Mouse (Mus musculus) WW6 (cell line): ENCODE data around the gene Rnf220.

Experiments used
- DNase-seq: peaks from one replicate; pipeline ENCODE4 v3.0.0-alpha.2; 2013; ENCODE audit warnings: low read depth, low spot score

The Rnf220 gene

DNA sequence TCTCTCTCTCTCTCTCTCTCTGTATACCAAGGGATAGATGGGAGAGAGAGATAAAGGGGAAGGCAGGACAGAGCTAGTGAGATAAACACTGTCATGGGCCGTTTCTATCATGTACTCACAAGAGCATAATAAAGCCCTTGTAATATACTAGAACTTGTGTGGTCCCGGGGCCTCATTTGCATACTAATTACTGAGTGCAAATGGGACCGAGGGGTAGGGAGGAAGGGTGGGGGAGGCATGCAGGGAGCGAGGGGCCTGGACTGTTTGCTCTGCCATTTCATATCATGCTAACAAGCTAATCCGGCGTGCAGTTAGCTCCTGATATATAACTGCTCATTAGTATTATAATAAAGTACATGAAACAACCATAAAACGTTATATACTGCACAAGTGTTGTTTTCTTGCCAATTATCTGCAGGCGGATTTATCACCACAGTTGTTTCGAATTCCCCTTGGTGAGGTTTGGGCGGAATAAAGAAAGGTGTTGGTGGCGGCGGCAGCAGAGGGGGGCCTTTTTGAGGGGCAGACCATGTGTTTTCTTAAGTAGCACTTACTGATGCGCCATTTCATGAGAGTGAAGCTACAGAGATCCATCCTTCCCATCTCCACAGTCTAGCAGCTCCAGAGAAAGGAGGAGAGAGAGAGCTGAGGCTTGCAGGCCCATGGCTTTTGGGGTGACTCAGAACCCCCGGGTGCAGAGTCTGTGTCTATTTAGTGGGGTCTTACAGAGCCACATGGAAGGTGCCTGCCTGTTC is 116.9 kb downstream of the Rnf220 start:
- no peak for DNase-seq

DNA sequence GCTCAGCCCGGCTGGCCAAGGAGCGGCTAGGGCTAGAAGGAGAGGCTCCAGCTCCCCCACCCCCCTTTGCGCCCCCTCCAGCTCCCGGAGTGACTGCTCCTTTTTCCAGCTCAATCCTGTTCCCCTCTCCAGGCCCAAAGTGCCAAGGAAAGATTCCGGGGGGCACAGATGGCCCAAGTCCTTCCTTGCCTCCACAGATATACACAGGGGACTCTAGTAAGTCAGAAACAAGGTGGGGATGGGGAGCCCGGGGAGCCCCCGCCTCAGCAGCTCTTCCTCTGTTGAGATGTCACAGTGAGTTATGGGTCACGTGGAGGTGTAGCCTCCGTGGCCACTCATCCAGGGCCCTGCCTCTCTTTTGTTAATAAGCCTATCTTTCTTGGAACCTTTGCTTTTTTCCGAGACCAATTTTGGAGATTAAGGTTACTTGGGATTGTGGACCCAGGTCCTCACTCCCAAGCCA is 122.7 kb downstream of the Rnf220 start:
- DNase-seq: no peak

GRCm38 (mm10) chr4:117373324-117374077 is 123.4 kb downstream of the Rnf220 start:
- peak; percentile 84 for DNase-seq

GRCm38 (mm10) chr4:117371896-117372295 is 125.0 kb downstream of the Rnf220 start:
- no peak for DNase-seq

GRCm38 (mm10) chr4:117370354-117370753 is 126.5 kb downstream of the Rnf220 start:
- DNase-seq: no peak

DNA sequence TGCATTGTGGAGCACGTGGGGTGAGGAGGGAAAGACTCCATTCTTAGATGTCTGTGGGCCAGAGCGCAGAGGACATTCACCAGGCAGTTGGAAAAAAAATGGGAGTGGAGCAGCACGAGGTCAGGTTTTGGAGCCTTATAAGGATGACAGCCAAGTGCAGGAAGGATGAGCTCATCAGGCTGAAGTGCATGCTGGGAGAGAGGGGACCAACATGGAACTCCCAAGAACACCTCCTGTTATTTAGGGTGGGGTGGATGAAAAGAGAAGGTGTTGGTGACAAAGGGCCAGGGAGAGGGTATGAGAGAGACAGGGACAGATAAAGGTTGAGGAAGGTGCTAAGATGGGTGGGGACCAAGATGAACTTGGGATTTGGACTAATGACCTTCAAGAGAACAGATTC is 127.3 kb downstream of the Rnf220 start:
- no peak for DNase-seq

DNA sequence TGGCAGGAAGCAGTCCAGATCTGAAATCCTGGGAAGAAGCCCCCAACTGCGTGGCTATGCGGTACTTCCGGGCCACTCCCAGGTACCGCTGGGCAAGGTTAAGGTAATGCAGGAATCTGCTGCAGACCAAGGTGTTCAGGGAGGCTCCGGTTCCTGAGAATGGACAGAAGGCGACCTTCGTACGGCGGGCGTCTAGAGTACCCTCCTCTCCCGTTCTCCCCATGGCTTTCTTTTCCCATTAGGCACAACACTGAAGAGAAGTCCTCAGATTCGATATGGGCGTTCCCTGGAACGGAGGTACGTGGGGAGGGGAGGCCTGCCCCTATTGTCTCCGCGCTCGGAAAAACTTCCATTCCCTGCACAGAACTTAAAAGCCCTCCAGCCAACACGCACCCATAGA is 129.5 kb downstream of the Rnf220 start:
- DNase-seq: no peak

DNA sequence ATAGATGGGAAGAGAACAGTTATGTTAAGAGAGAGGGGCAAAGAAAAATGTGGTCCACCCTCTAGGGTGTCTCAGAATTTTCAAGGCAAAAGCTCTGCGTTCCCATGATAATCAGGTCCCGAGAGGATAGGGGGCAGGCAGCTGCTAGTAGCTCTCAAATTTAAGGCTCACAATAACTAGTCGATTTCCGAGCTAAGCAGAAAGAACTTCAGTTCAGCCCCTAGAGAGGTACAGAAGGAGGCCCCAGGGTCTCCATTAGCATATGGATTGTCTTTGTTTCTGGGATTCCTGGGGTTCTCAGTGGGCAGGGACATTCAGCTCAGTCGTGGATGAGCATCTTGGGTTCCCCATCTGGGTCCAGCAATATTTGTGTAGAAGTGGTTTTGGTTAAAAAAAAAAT is 134.8 kb downstream of the Rnf220 start:
- DNase-seq: no peak

DNA sequence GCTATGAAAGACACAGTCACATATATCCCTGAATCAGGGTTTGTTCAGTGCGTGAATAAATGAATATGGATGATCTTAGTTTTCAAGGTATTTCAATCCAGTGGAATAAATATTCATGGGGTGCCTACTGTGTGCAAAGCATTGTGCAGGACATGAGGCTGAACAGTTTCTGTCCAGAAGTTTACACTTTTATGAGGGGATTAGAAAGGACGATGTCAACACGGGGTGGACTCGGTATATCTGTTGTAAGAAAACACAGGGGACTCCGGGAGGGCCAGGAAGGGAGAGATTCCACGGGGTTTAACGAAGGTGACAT is 135.3 kb downstream of the Rnf220 start:
- no peak for DNase-seq

GRCm38 (mm10) chr4:117360713-117361557 is 135.9 kb downstream of the Rnf220 start:
- no peak for DNase-seq

DNA sequence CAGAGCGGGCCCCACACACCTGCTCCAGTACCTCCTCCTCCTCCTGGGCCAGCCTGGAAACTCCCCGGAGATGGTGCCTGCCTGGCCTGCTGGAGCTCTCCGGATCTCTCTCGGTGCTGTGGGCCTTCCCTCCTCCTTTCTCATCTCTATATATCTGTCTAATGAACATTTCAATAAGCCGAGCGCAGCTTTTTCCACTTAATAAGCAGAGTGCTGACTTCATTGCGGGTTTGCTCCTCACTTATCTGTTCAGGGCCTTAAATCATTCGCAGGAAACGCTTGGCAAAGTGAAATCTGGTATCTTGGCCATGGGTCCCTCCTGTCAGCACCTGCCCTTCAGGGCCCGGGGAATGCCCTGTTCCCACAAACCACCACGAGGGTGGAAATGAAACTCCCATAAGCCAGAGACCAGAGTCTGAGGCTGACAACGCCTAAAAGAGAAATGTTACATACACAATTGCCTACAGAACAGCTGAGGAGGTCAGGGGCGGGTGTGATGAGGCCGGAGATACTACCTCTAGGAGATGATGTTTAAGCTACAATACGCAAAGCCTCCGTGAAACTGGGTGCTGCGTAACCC is 137.0 kb downstream of the Rnf220 start:
- no peak for DNase-seq

GRCm38 (mm10) chr4:117357917-117358316 is 138.9 kb downstream of the Rnf220 start:
- no peak for DNase-seq

GRCm38 (mm10) chr4:117357104-117357503 is 139.7 kb downstream of the Rnf220 start:
- no peak for DNase-seq

GRCm38 (mm10) chr4:117356223-117356622 is 140.6 kb downstream of the Rnf220 start:
- no peak for DNase-seq

DNA sequence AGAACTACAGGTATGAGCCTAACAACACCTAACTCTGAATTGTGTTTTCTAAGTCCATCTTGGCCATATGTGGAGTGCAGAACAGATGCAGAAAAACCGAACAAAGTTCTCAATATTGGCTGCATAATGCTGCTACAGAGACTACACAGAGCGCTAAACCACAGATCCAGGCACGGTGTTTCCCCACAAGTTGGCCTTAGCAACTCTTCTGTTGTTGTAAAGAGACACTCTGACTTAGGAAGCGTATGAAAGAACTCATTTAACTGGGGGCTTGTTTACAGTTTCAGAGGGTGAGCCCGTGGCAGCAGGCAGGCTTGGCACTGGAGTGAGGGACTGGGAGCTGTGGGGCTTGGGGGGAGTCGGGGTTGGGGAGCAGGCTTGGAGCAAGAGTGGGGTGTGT is 142.2 kb downstream of the Rnf220 start:
- DNase-seq: no peak

DNA sequence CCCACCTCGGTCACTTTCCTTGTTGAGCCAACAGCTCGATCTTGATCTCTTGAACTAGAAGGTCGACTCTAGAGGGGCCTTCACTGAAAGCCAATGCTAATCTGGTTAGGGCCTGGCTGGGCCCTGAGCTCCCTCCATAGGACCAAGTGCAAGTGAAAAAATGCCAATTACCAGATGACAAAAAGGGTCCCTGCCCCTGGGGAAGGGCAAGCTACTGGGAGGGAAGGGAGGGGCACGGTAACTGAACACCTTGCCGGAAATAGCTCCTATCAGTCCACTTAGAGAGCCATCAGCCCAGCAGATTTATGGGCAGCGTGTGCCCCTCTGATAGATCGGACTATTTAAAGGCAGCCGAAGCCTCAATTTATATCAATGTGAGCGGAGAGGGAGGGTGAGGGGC is 143.9 kb downstream of the Rnf220 start:
- no peak for DNase-seq

DNA sequence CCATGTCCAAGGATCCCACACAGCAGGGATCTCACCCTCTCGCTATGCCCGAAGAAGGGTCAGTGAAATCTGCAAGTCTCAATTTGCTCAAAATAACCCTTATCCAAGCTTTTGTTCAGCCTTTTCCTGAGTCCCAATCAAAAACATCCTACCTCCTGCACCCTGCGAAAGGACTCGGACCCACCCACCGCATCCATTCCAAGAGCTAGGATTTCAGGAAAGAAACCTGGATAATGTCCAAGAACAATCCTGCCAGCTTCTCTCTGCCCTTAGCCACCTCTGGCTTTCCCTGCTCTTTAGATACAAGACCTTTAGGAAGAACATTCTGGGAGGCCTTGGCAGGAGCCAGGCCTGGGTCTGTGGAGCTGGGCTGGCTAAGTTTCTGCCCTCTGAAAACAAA is 144.8 kb downstream of the Rnf220 start:
- no peak for DNase-seq

- DNase-seq: no peak
Measured at GRCm38 (mm10) chr4:117350139-117350693, 146.6 kb downstream of the Rnf220 start.

GRCm38 (mm10) chr4:117349327-117349726 is 147.5 kb downstream of the Rnf220 start:
- DNase-seq: no peak

GRCm38 (mm10) chr4:117346025-117346424 is 150.8 kb downstream of the Rnf220 start:
- DNase-seq: no peak

DNA sequence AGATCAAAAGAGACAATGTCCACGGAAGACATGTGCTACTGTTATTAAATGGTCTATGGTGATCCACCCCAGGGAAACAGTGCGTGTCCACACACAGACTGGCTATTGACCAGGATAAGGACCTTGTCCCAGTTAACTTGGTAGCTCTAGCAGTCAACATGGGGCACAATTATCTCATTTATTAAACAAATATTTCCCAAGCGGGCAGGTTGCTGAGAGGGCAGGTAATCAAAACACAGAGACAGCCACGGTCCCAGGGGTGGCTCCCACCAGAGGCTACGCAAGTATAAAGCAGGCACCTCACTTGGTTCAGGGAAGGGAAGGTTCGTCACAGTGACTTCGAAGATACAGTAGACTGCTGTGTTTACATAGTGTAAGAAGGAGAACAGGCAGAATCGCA is 153.5 kb downstream of the Rnf220 start:
- no peak for DNase-seq

DNA sequence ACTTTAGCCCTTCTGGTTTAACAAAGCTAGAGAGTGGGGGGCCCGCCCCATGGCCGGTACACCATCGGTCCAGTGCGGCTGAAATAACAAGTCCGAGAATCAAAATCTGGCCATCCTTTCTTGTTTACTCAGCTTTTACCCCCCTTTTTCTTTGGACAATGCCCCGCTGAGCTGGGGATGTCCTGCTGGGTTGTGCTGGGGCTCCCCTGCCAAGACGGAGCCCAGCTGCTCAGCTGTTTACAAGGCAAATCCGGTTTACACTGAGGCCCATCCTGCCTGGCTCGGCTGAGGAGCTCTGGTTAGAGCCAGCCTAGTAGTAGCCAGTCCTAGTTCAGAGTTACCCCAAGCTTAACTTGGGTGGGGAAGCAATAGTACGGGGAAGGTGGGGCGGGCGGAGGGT is 154.1 kb downstream of the Rnf220 start:
- DNase-seq: no peak
